Mouse (Mus musculus) T-helper 17 cell (primary cell): Measurements from ENCODE around the gene Fam78a.

ENCODE experiments used
- in situ Hi-C, 2 experiments: fragments of 300-600 bp; cut with MboI, MseI; formaldehyde crosslinking; loops; 1 replicate in 1 of 2; 2 replicates in 1 of 2; pipeline ENCODE4 v1.15.1; 2025; ENCODE audit warnings: high pct_unique_total_duplicates in 2 of 2

Gene Fam78a

DNA sequence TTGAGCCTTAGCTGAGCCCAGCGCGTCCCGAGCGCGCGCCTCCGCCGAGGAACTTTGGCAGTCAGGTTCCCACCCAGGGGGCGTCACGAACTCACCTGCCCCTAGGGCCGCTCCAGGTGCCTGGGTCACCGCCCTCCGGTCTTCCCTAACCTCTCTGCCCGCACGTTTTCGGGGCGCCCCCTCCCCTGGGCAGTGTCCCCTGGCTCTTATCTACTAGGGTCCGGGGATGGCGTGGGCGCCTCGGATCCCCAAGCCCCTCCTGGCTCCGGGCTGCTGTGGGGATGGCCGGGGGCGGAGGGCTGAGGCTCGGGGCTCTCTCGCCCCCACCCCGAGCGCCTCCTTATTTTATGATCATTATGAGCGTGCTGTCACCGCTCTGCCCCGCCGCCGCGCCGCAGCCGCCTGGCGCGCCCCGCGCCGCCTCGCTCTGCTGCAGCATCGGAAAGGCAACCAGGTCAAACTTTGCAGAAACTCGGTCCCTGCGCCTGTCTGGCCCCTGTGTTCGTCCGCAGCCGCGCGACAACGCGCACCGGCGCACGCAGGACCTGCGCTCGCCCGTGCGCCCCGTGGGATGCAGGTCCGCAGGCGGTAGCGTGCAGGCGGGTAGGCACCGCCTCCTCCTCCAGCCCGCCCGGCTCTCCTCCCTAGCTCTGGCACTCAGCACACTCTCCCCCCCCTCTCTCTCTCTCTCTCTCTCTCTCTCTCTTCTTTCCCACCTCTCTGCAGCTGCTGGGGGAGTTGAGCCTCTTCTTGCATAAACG, at the start of gene Fam78a:
Fam78a (minus strand) TSS at position 747 of the 761 bp plus-strand sequence.
- in situ Hi-C loops: loop anchor here in 1 of 2 experiments (10.0 kb wide), 1 partner anchor 51 kb away; no protein-coding TSS in a partner anchor

- in situ Hi-C loops: loop anchor here (5.0 to 10.0 kb wide), 5 partner anchors 49 to 831 kb away; partner anchors contain the start of genes Aif1l (in 1 of the 2), Fam78a (in 1 of the 2), Lrsam1 (in 1 of the 2) and Rpl12 (in 1 of the 2)
These were observed 49.4 kb upstream of the Fam78a start for GRCm38 (mm10) chr2:32134039-32134438.

DNA sequence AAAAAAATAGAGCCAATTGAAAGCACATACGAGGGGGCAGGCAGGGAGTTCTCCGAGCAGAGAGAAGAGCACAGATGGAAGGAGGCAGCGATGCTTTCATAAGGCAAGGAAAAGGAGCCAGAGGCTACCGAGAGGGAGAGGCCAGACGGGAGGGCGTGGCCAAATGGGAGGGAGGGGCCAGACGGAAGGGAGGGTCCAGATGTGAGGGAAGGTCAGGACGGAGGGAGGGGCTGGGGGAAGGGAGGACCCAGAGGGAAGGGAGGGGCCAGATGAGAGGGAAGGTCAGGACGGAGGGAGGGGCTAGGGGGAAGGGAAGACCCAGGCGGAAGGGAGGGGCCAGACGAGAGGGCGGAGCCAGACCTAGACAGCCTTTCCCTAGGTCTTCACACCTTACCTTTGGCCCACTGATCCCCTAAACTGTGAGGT, 47.9 kb upstream of the Fam78a start:
- in situ Hi-C loops: loop anchor here (5.0 to 10.0 kb wide), 5 partner anchors 48 to 832 kb away; partner anchors contain the start of genes Aif1l (in 1 of the 2), Fam78a (in 1 of the 2), Lrsam1 (in 1 of the 2) and Rpl12 (in 1 of the 2)

DNA sequence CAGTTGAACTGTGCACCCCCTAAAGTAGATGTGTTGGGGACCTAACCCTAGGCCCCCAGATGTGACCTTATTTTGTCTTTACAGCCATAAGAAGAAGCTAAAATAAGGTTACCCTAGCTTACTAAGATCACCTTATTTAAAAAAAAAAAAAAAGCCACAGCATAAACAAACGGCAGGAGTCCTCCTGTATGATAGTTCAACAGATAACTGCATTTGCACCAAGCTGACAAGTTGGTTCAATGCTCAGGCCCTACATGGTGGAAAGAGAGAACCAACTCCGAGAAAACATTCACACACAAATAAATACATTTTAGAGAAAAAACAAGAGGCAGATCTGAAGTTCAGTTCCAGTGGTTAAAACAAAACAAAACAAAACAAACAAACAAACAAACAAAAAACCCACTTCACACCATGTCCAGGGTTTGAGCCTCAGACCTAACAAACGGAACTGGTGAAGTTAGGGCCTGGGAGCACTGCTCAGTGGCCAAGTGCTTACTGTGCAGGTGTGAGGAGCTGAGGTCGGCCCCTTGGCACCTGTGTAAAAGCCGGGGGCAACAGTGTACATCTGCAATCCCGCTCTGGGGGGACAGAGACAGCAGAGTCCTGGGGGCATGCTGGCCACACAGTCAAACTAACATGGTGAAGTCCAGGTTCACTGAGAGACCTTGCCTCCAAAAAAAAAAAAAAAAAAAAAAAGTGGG, 47.4 kb upstream of the Fam78a start:
- in situ Hi-C loops: loop anchor here (5.0 to 10.0 kb wide), 5 partner anchors 47 to 833 kb away; partner anchors contain the start of genes Aif1l (in 1 of the 2), Fam78a (in 1 of the 2), Lrsam1 (in 1 of the 2) and Rpl12 (in 1 of the 2)

DNA sequence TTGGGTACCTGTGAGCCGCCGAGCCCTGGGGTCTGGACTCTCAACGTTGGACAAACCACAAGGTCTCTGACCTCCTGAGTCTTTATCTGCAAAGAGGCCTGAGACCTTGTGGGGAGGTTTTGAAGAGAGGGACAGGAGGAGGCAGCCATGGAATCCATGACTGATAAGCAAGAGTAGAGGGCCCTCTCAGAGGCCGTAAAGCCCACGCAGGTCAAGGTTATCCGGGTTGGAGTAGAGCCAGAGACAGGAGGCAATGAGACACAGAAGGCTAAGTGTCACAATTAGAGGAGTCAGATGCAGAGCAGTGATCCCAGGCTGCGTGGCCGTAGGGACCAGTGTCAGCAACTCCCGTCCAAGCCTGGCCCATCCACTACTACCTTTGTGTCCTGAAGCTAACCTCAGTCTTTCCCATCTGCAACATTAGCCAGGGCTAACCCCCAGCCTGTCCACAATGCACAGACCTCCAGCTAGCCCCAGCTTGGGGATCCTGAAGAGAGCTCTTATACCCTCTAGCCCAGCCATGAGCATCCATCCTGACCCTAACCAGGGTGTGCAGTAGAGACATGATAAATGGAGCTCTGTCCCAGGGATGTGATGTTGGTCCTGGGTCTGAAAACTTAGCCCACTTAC, 46.7 kb upstream of the Fam78a start:
- in situ Hi-C loops: loop anchor here (5.0 to 10.0 kb wide), 5 partner anchors 47 to 833 kb away; partner anchors contain the start of genes Aif1l (in 1 of the 2), Fam78a (in 1 of the 2), Lrsam1 (in 1 of the 2) and Rpl12 (in 1 of the 2)

DNA sequence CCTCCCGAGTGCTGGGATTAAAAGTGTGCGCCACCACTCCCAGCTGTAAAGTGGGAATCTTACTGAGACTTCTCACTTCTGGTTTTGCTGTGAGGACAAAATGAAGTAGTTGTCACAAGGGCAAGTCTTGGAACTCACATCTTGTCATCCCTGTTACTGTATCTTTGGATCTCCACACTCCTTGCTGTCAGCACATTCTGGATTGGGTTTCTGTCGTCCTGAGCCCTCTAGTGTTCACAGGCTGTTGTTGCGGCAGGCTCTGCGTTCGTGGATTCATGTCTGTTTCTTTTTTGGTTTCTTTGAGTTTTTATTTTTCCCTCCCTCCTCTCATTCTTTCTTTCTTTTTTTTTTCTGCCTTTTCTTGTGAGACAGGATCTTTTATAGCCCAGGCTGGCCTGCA, 45.8 kb upstream of the Fam78a start:
- in situ Hi-C loops: loop anchor here (5.0 to 10.0 kb wide), 5 partner anchors 46 to 834 kb away; partner anchors contain the start of genes Aif1l (in 1 of the 2), Fam78a (in 1 of the 2), Lrsam1 (in 1 of the 2) and Rpl12 (in 1 of the 2)

DNA sequence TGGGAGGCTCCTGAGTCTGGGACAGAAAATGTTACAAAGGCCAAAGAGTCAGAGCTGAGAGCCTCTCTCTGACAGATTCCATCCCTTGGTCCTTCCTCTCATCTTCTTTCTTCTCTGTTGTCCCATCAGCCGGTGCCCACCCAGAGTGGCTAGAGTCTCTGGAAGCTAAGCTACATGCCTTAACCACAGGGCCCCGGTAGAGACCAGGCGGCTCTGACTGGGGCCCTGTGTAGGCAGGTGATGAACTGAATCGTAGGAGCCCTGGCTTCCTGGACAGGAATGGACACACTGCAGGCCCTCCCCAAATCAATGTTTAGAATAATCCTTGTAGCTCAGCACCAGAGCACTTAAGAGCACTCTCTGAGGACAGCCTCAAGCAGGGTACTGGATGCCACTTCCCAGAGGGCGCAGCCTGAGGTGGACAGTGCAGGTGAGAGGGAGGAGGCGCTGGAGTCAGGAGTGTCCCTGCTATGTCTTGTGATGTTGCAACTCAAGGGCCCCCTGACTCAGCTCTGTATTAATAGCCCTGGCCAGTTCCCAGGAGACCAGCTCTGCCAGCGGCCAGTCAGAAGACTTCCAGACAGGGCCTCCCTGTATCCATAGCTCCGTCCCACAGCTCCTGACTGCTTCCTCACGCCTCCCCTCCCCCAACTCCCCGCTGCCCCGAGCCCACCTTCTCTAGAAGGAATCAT, 44.9 kb upstream of the Fam78a start:
- in situ Hi-C loops: loop anchor here (5.0 to 10.0 kb wide), 5 partner anchors 45 to 835 kb away; partner anchors contain the start of genes Aif1l (in 1 of the 2), Fam78a (in 1 of the 2), Lrsam1 (in 1 of the 2) and Rpl12 (in 1 of the 2)

- in situ Hi-C loops: no loop called here
These were observed 43.8 kb upstream of the Fam78a start for GRCm38 (mm10) chr2:32128536-32128841.

DNA sequence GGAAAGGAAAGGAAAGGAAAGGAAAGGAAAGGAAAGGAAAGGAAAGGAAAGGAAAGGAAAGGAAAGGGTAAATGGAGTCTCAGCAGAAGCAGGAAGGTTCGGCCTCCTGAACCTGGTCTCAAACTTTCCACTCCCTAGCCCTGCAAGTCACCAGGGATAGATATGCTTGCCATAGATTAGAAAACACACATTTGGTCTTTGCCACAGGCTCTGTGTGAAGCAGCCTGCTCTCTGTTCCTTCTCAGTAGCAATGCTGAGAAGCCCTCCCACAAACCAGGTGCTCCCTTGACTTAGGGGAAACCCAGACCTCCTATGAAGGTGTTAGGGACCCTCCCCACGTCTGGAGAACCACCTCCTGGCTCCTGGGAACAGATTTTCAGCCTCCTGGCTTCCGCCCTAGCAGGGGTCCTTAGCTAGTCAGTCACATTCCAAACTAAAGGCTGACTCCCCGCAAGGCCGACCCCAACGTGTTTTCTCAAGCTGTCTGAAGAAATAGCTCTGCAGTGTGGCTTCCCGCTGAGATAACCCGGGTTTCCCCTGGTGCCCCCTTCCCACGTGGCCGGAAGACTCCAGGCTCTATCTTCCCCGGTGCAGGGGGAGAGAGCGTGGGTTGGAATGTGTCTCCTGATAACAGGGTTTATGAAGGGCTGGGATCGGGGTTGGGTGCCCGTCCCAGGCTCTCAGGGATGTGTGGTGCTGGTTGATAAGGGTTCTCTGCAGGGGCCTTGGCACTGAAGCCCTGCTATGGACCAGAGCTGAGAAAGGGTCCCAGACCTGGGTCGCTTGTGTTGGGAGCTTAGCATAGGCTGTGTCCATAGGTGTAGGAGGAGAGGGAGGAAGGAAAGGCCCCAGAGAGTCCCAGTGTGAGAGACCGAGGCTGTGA, 43.2 kb upstream of the Fam78a start:
- in situ Hi-C loops: no loop called here

GRCm38 (mm10) chr2:32121785-32122184, 37.1 kb upstream of the Fam78a start:
- in situ Hi-C loops: no loop called here

- in situ Hi-C loops: no loop called here
These were observed 36.5 kb upstream of the Fam78a start for GRCm38 (mm10) chr2:32121150-32121549.

- in situ Hi-C loops: no loop called here
These were observed 35.4 kb upstream of the Fam78a start for GRCm38 (mm10) chr2:32119802-32120750.

DNA sequence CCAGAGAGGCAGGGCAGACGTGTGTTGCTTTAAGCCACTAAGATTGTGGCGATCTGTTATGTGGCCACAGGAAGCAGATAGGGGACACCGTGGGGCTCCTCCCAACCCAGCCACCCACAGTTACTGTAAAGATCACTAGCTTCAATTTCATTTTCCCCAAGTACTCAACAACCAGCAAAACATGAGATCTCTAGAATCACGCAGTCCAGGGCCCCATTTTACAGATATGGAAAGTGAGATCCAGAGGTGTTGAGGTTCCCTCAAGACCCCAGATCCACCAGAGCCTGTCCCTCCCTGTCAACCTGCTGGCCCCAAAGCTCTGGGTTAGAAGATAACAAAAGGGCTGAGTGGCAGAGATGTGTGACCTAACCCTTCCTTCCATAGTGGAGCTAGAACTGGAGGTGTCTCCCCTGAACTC, 31.2 kb upstream of the Fam78a start:
- in situ Hi-C loops: no loop called here

GRCm38 (mm10) chr2:32112548-32112947, 27.9 kb upstream of the Fam78a start:
- in situ Hi-C loops: no loop called here

GRCm38 (mm10) chr2:32111268-32111667, 26.6 kb upstream of the Fam78a start:
- in situ Hi-C loops: no loop called here

DNA sequence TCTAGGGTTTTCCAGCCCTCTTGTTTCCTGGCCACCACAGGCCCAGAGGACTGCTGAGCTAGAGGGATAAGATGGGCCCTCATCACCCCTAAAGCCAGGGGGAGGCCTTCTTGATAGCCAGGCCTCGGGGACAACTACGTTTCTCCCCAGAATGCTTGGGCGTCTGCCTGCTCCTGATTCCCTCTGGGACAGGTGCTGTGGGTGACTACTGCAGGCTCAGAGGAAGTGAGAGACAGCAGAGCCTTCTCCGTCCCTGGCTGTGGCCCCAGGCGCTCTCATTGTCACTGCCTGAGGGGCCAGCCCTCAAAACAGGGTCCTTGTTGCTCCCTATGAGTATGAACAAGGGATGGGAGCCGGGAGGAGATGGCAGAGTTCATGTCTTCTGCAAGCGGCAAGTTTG, 21.3 kb upstream of the Fam78a start:
- in situ Hi-C loops: no loop called here

DNA sequence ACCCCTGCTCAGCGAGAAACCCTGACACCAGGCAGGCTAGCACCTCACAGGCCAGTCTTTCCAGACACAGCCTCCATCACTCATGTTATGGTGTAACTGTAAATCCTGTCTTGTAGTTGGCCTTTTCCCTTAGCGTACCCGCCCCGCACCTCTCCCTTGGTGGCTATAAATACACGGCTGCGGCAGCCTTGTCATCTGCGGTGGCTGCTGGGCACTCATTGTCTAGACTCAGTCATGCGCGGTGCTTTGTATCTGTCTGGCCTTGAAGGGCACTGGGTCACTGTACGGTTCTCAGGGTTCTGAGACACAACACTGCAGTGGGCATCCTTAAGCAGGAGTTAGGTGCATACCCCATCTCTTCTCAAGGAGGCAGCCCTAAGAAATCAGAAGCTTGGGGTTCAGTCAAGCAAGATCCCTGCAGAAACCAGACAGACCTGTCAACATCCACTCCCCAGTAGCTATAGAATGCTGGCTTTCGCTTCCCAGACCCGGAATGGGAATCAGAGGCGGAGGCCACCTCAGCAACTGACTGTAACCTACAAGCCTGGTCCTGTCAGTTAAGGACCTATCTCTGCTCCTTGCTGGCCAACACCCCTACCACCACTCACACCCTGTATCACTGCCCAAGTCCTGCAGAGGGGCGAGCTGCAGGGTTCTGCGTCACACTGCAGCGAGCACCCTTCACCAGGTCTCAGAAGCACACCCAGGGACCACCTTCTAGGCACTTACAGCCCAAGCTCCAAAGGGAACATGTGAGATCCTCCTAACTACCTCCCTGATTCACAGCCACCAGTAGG, 20.7 kb upstream of the Fam78a start:
- in situ Hi-C loops: no loop called here

GRCm38 (mm10) chr2:32104122-32104521, 19.5 kb upstream of the Fam78a start:
- in situ Hi-C loops: no loop called here
